Mouse (Mus musculus): Measurements from ENCODE around the gene Dag1.
"Not testable (repeated sequence)": the region's sequence is repeated elsewhere in the genome, so short reads cannot be mapped to it uniquely, and the experiment has no call there.

The Dag1 gene

GRCm38 (mm10) chr9:108223633-108224032, 40.1 kb downstream of the Dag1 start:
- no peak for DNase-seq

- no peak for DNase-seq
Measured at GRCm38 (mm10) chr9:108221566-108221965, 42.2 kb downstream of the Dag1 start.

- no peak for DNase-seq
Measured at GRCm38 (mm10) chr9:108220380-108220774, 43.4 kb downstream of the Dag1 start.

GRCm38 (mm10) chr9:108219766-108220379, 43.9 kb downstream of the Dag1 start:
- no peak for DNase-seq

GRCm38 (mm10) chr9:108217936-108218543, 45.7 kb downstream of the Dag1 start:
- no peak for DNase-seq

- no peak for DNase-seq
Measured at GRCm38 (mm10) chr9:108217406-108217805, 46.4 kb downstream of the Dag1 start.

GRCm38 (mm10) chr9:108213105-108213504, 50.7 kb downstream of the Dag1 start:
- peak; percentile 55 for DNase-seq

- DNase-seq, result no peak
Measured at GRCm38 (mm10) chr9:108212426-108212825, 51.3 kb downstream of the Dag1 start.

- no peak for DNase-seq
Measured at GRCm38 (mm10) chr9:108205571-108205901, 58.2 kb downstream of the Dag1 start.

- DNase-seq, result no peak
Measured at GRCm38 (mm10) chr9:108204884-108205570, 58.7 kb downstream of the Dag1 start.

GRCm38 (mm10) chr9:108203015-108203414, 60.7 kb downstream of the Dag1 start:
- peak; percentile 87 for DNase-seq

- DNase-seq, result no peak
Measured at GRCm38 (mm10) chr9:108202169-108202568, 61.6 kb downstream of the Dag1 start.

- DNase-seq, result peak; percentile 98
Measured at GRCm38 (mm10) chr9:108201160-108201559, 62.6 kb downstream of the Dag1 start.

- DNase-seq, result no peak
Measured at GRCm38 (mm10) chr9:108198621-108199020, 65.1 kb downstream of the Dag1 start.

- DNase-seq, result peak; percentile 57
Measured at GRCm38 (mm10) chr9:108196920-108197677, 66.7 kb downstream of the Dag1 start.

GRCm38 (mm10) chr9:108196222-108196621, 67.5 kb downstream of the Dag1 start:
- not testable (repeated sequence) for DNase-seq

- peak; percentile 63 for DNase-seq
Measured at GRCm38 (mm10) chr9:108189787-108190679, 73.7 kb downstream of the Dag1 start, which contains the start of gene Bsn. Gene Bsn (minus strand): TSS chr9:108190384.

- DNase-seq, result no peak
Measured at GRCm38 (mm10) chr9:108189488-108189786, 74.3 kb downstream of the Dag1 start.

GRCm38 (mm10) chr9:108189023-108189422, 74.7 kb downstream of the Dag1 start:
- DNase-seq, result no peak

GRCm38 (mm10) chr9:108188511-108188910, 75.2 kb downstream of the Dag1 start:
- DNase-seq, result no peak

GRCm38 (mm10) chr9:108187616-108188015, 76.1 kb downstream of the Dag1 start:
- no peak for DNase-seq

GRCm38 (mm10) chr9:108185786-108186185, 78.0 kb downstream of the Dag1 start:
- no peak for DNase-seq

- no peak for DNase-seq
Measured at GRCm38 (mm10) chr9:108183531-108183994, 80.2 kb downstream of the Dag1 start.

All from lung, postnatal 10 days (tissue).